Mouse (Mus musculus) G1E (cell line): ENCODE data around the gene Ngdn. TPM values are rescaled to one million over a fixed set of nuclear protein-coding genes. Genes with fewer than 3 reads are reported as not detected.

Experiments used
- ATAC-seq: 2 replicates; pipeline ENCODE4 v1.8.0; 2016; ENCODE audit warnings: mild to moderate bottlenecking; ENCODE audit not compliant: insufficient number of reproducible peaks, poor library complexity, low FRiP score, severe bottlenecking; ENCODE audit errors: extremely low read depth
- DNase-seq: peaks from one replicate; pipeline ENCODE4 v3.0.0; 2012; ENCODE audit warnings: low spot score
- H3K27me3 ChIP-seq: 2 replicates; pipeline ENCODE4 v1.6.1; 2012; ENCODE audit warnings: mild to moderate bottlenecking, low read length, inconsistent platforms; ENCODE audit not compliant: insufficient read depth
- H3K36me3 ChIP-seq: replicated peaks from 2 replicates; pipeline ENCODE3; 2012; ENCODE audit warnings: mild to moderate bottlenecking, inconsistent platforms
- H3K4me1 ChIP-seq: 2 replicates; pipeline ENCODE4 v1.6.1; 2012; ENCODE audit warnings: low read depth, low read length, inconsistent platforms, mixed read lengths; ENCODE audit not compliant: insufficient read depth
- H3K4me3 ChIP-seq: 2 replicates; pipeline ENCODE4 v1.5.1; 2012; ENCODE audit warnings: low read depth, mild to moderate bottlenecking, inconsistent platforms, low read length, moderate library complexity, mixed read lengths
- H3K9me3 ChIP-seq: replicated peaks from 2 replicates; pipeline ENCODE4 v1.6.1; 2012; ENCODE audit warnings: inconsistent platforms
- CTCF ChIP-seq: IDR thresholded peaks from 2 replicates; pipeline ENCODE4 v1.5.1; 2012; ENCODE audit warnings: low read depth, low read length, inconsistent platforms, mixed read lengths
- GATA1 ChIP-seq: IDR thresholded peaks from 2 replicates; pipeline ENCODE4 v1.6.1; 2012; ENCODE audit warnings: borderline replicate concordance, low read length, inconsistent platforms, mixed read lengths
- GATA2 ChIP-seq: IDR thresholded peaks from 2 replicates; pipeline ENCODE4 v1.6.1; 2012; ENCODE audit warnings: low read depth, low read length, inconsistent platforms, borderline replicate concordance
- POLR2AphosphoS5 ChIP-seq: IDR thresholded peaks from 2 replicates; pipeline ENCODE4 v1.6.1; 2012; ENCODE audit warnings: low read depth, low read length, inconsistent platforms; ENCODE audit not compliant: insufficient replicate concordance
- TAL1 ChIP-seq: conservative IDR thresholded peaks from 2 replicates; pipeline ENCODE4 v1.6.1; 2012; ENCODE audit warnings: low read depth, low read length, inconsistent platforms, mixed read lengths
- polyA plus RNA-seq: library from polyadenylated mRNA; stranded (reverse); fragments of >175 nt; gene quantifications from 2 replicates; pipeline ENCODE4 v1.2.3, GENCODE M21; 2012
- total RNA-seq, 2 experiments: library from RNA; stranded (forward) in 1 of 2; stranded (reverse) in 1 of 2; fragments of 200-1000 nt in 1 of 2; fragments of >200 nt in 1 of 2; fragmentation: Nextera tagmentation in 1 of 2; gene quantifications; 2 replicates each; pipeline ENCODE4 v1.2.3; 2014 to 2017

The Ngdn gene
- total and polyA plus RNA-seq, 3 experiments, result 31.7 to 62.0 (median 55.2) TPM

GRCm38 (mm10) chr14:55008417-55008816 is 6.8 kb upstream of the Ngdn start:
- ATAC-seq, result no peak
- DNase-seq, result no peak
- Histone ChIP-seq H3K36me3 (no peaks in the 10 kb centered on the region), H3K4me1 (no peaks in the 10 kb centered on the region), H3K9me3 (0 out of 2 replicates have a peak, but pooled peaks cover 2% of the 10 kb centered on the region), H3K4me3 (no peak overlapping the region), H3K27me3 (peaks cover 34% of the 10 kb centered on the region)
- TF ChIP-seq TAL1 (no peak), CTCF (no peak), POLR2AphosphoS5 (no peak), GATA1 (no peak), GATA2 (no peak)

DNA sequence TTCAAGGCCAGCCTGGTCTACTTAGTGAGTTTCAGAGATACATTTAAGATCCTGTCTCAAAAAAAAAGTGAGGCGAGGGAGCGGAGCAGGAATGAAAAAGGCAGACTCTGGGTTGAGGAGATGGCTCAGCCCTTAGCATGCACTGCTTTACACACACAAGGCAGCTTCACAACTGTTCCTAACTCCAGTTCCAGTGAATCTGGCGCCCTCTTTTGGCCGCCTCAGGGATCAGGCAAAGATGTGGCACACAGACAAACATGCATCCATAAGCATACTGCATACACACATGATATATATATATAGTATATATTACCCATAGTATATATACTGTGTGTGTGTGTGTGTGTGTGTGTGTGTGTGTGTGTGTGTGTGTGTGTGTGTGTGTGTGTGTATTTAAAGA is 4.1 kb upstream of the Ngdn start:
- Histone ChIP-seq H3K4me1 (peaks cover 8% of the 10 kb centered on the region), H3K36me3 (no peaks in the 10 kb centered on the region), H3K9me3 (0 out of 2 replicates have a peak, but pooled peaks cover 2% of the 10 kb centered on the region), H3K4me3 (no peak overlapping the region), H3K27me3 (peaks cover 21% of the 10 kb centered on the region)
- ATAC-seq, result no peak
- TF ChIP-seq GATA1 (no peak), CTCF (no peak), TAL1 (no peak), POLR2AphosphoS5 (no peak), GATA2 (no peak)
- no peak for DNase-seq

- peaks cover 18% of the 10 kb centered on the region for H3K4me1 ChIP-seq
- peaks cover 30% of the 10 kb centered on the region for H3K36me3 ChIP-seq
- no peak for TF ChIP-seq CTCF
- H3K4me3 ChIP-seq, result peak overlapping the region; percentile 81
- H3K27me3 ChIP-seq, result peaks cover 2% of the 10 kb centered on the region; the same call in 1 of the 2 replicates
- no peak for ATAC-seq
- 0 out of 2 replicates have a peak, but pooled peaks cover 2% of the 10 kb centered on the region for H3K9me3 ChIP-seq
- no peak for DNase-seq
Observed at GRCm38 (mm10) chr14:55014591-55014990, 663 bp upstream of the Ngdn start.

- Histone ChIP-seq H3K4me3 (peak overlapping the region; percentile 81), H3K9me3 (0 out of 2 replicates have a peak, but pooled peaks cover 2% of the 10 kb centered on the region), H3K36me3 (peaks cover 41% of the 10 kb centered on the region), H3K4me1 (peaks cover 18% of the 10 kb centered on the region), H3K27me3 (no peaks in the 10 kb centered on the region)
- DNase-seq, result peak; percentile 21
- no peak for ATAC-seq
- TF ChIP-seq GATA2 (no peak), GATA1 (no peak), CTCF (no peak)
Observed at GRCm38 (mm10) chr14:55015767-55016111, 485 bp downstream of the Ngdn start.

GRCm38 (mm10) chr14:55016876-55017275 is 1.6 kb downstream of the Ngdn start:
- H3K4me1 ChIP-seq, result peaks cover 18% of the 10 kb centered on the region
- H3K9me3 ChIP-seq, result no peaks in the 10 kb centered on the region
- ATAC-seq, result no peak
- H3K27me3 ChIP-seq, result no peaks in the 10 kb centered on the region
- peaks cover 52% of the 10 kb centered on the region for H3K36me3 ChIP-seq
- no peak for DNase-seq
- no peak overlapping the region for H3K4me3 ChIP-seq
- TF ChIP-seq GATA1, result no peak
- no peak for TF ChIP-seq GATA2
- TF ChIP-seq POLR2AphosphoS5, result no peak
- TF ChIP-seq CTCF, result no peak
- TF ChIP-seq TAL1, result no peak

GRCm38 (mm10) chr14:55020394-55020793 is 5.1 kb downstream of the Ngdn start:
- TF ChIP-seq GATA2 (no peak), CTCF (no peak), GATA1 (no peak), TAL1 (no peak), POLR2AphosphoS5 (no peak)
- peaks cover 88% of the 10 kb centered on the region for H3K36me3 ChIP-seq
- peaks cover 10% of the 10 kb centered on the region for H3K4me1 ChIP-seq
- H3K27me3 ChIP-seq, result no peaks in the 10 kb centered on the region
- ATAC-seq (no peak), DNase-seq (no peak)
- H3K9me3 ChIP-seq, result no peaks in the 10 kb centered on the region
- H3K4me3 ChIP-seq, result no peak overlapping the region

DNA sequence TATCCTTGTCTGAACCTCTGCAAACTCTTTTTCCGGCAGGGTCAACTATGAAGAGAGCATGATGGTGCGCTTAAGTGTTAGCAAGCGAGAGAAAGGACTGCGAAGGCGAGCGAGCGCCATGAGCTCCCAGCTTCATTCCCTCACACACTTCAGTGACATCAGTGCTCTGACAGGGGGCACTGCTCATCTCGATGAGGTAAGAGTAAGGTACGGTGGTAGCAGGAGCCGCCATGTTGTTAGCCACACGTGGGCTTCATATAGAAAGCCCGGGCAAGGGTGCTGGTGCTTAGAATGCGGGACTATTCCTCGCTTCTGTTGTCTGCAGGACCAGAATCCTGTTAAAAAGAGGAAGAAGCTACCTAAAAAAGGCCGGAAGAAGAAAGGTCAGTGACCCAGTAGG is 7.8 kb downstream of the Ngdn start:
- Histone ChIP-seq H3K4me1 (peaks cover 3% of the 10 kb centered on the region), H3K9me3 (no peaks in the 10 kb centered on the region), H3K36me3 (peaks cover 81% of the 10 kb centered on the region), H3K4me3 (no peak overlapping the region), H3K27me3 (no peaks in the 10 kb centered on the region)
- no peak for TF ChIP-seq GATA1
- no peak for TF ChIP-seq GATA2
- TF ChIP-seq POLR2AphosphoS5, result no peak
- TF ChIP-seq TAL1, result no peak
- no peak for TF ChIP-seq CTCF
- DNase-seq (no peak), ATAC-seq (no peak)
